Mouse (Mus musculus) adrenal gland, postnatal 10 days (tissue): ENCODE results near the gene Whrn. TPM values are rescaled to one million over a fixed set of nuclear protein-coding genes. Genes with fewer than 3 reads are reported as not detected.

ENCODE experiments used
- DNase-seq: peaks from one replicate; pipeline ENCODE4 v3.0.0; 2021; ENCODE audit warnings: mixed read lengths
- total RNA-seq, 2 experiments: library from RNA; stranded (reverse); gene quantifications; 2 replicates each; pipeline ENCODE4 v1.2.3; 2021

Gene Whrn
- total RNA-seq, 2 experiments from 2014 or later = 13.7 to 14.9 TPM

DNA sequence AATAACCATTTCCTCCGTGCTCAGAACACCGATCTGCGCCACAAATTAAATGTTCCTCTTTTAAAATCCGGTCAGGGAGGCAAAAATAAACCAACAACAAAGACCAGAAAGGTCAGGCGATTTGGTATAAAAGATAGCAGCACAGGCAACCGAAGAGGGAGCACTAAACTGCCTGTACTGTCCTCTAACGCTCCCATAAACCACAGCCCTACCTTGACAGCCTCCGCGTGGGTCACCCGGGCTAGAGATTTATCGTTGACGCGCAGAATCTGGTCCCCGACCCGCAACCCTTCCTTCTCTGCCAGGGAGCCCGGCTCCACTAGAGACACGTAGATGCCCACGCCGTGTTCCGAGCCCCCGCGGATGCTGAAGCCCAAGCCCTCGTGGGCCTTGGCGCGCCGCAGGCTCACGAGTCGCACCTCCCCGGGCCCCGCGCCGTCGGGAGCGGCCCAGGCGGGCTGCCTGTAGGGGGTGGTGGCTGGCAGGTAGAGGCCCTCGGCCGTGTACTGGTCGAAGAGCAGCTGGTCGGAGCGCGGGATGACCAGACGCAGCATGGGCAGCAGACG lies 1.3 kb downstream of the Whrn start:
- no peak for DNase-seq

- no peak for DNase-seq
Measured at GRCm38 (mm10) chr4:63493351-63494121, 2.3 kb downstream of the Whrn start.

DNA sequence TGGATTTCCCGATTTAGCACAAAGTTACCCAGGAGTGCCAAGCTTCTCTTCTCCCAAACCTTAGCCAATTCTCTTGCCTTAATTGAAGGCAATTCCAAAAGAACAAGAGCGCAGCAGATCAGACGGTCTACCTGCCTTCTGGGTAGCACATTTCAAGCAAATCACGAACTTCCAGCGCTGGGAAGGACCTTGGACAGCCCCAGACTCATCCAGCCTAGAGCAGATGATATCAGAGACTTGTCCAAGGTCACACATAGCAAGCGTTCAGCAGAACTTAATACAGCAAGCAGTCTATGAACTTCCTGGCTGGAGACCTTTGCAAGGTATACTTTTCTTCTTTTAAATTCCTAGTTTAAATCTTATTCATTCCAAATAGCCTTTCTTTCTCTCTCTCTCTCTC lies 4.3 kb downstream of the Whrn start:
- no peak for DNase-seq

DNA sequence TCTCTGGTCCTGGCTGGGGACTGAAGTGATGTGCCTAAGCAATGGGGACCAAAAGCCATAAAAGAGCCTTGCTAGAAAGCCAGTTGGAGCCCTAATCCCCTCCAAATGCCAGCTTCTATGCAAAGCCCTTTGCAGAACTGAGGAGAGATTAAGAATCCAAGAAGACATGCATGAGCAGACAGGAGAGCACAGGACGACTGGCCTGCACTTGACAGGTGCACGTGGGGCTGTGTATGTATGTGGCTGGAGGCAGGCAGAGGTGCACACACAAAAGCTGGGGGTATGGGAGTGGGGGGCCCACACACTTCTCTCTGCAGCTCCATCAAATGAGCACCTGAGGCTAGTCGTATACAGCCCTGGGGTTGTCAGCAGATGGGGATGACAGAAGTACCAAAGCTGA lies 5.6 kb downstream of the Whrn start:
- no peak for DNase-seq

- DNase-seq = no peak
Measured at GRCm38 (mm10) chr4:63489676-63490075, 6.1 kb downstream of the Whrn start.

DNA sequence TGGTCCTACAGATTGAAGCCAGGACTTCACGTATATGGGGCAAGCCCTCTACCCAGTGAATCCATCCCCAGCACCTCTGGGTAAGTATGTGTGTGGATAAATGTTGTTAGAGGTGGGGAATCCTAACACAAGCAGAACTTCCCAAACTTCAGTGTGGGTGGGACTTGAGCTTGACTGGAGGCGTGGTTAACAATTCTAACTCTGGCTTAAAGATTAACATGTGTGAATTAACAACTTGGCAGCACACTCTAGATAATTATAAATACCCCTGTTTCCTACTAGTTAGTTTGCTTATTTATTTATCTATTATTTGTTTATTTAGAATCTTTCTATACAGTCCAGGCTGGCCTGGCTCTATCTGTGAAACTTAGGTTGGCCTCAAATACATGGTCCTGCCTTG lies 7.9 kb downstream of the Whrn start:
- DNase-seq = no peak

- no peak for DNase-seq
Measured at GRCm38 (mm10) chr4:63487256-63487655, 8.5 kb downstream of the Whrn start.

DNA sequence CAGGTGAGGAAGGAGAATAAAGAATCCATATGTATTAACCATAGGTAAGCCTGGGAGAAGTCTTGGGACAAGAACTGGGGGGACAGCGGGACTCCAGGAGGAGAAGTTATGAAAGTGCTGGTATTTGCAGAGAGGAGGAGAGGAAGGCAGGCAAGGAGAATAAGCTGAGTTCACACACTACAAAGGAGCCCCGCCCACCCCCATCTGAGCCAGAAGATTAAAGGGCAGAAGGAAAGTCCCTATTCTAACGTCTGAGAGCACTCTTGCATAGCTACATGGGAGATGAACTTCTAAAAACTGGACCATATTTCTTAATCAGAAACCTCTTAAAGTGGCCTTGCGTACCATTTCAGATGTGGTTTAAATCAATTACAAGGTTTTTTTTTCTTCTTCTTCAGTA lies 9.3 kb downstream of the Whrn start:
- no peak for DNase-seq

DNA sequence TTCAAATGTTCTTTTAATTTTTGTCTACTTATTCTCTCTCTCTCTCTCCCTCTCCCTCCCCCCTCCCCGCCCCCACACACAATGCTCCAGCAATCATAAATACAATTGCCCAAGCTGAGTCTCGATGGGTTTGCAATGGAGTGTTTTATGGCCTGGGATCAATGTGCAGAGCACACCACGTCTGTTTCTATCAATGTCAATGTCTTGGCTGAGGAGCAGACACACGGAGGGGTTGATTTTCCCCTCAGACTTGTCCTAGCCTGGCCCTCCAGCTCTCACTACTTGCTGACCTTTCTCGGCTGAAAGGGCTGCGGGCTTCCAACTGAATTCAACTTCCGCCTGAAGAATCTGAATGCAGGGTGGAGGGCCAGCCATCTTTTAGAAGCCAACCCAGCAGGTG lies 12.1 kb downstream of the Whrn start:
- DNase-seq = no peak

GRCm38 (mm10) chr4:63480845-63481167 lies 15.0 kb downstream of the Whrn start:
- no peak for DNase-seq

DNA sequence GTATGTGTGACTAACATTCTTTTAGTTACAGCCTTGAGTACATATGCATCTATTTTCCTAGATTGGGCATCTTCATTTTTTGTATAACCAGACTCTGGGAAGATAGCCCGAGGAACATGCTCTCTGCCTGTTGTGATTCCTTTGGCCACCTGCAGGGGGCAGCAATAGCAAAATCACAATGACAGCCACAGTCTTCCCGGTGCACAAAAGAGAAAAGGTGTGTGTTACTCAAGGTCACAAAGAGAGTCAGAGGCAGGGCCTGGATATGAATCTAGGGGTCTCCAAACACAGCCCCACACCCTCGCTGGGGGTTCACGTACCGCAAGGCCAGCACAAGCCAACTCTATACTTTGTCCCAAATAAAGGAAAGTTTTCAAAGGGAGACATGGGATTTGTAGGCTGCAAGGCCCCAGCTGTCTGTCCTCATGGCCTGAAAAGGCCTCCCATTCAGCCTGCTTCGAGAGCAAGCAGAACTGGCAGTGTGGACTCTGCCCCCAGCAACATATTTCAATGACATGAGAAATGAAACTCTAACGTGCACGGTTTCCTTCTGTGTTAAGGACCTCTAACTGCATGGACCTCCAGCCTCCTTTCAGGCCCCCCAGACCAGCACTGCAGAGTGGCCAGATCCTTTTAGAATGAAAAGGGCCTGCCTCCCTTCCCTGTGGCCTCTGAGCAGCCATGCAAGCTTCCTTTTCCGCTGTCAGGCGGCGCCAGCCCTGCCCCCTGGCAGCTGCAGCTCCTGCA lies 15.5 kb downstream of the Whrn start:
- peak; percentile 64 for DNase-seq

- DNase-seq = no peak
Measured at GRCm38 (mm10) chr4:63478036-63478435, 17.8 kb downstream of the Whrn start.

DNA sequence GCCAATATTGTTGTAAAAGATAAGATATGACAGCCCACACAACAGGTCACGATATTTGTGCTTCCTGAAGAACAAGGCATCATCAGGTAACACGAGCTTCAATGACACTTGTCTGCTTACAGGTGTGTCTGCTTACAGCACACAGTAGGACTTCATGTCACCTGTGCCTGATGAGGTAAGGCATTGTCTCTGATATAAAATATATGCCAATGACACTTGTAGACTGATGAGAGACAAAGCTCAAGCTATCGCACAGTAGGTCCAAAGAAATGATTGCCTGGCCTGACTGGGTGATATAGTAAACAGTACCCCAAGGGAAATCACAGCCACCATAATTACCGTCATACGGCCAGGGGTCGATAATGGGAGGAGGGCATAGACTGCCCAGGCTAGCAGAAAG lies 18.9 kb downstream of the Whrn start:
- no peak for DNase-seq

DNA sequence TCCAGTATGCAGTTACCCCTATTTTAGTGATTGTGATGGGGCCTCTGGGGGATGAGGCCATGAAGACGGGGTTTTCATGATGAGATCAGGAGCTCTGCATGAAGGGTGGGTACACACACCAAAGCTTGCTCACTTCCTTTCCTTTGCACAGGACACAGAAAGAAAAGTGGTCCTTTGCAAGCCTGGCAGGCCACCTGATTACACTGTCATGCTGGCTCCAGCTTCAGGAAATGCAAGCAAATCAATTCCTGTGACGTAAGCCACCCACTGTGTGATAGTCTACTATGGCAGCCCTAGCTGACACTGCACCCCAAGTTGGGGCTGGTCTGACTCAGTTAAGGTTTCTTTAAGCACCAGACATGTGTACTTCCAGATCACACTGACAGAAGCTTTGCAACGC lies 20.6 kb downstream of the Whrn start:
- DNase-seq = no peak

DNA sequence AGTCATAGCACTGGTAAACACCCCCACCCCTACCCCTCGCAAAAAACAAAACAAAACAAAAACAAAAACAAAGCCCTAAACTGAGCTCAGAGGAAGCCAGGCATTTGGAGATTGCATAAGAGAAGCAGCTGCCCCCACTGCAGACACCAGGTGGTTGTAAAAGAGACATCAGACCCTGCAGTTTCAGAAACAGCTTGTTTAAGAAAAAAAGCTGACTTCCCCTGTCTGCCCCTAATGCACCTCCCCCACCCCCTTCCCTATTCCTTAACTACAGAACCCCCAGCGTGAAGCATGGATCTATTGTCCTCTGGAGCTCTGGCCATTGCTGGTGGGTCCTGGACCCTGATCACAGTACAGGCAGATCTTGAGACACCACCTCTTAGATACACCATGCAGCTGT lies 21.4 kb downstream of the Whrn start:
- DNase-seq = no peak

DNA sequence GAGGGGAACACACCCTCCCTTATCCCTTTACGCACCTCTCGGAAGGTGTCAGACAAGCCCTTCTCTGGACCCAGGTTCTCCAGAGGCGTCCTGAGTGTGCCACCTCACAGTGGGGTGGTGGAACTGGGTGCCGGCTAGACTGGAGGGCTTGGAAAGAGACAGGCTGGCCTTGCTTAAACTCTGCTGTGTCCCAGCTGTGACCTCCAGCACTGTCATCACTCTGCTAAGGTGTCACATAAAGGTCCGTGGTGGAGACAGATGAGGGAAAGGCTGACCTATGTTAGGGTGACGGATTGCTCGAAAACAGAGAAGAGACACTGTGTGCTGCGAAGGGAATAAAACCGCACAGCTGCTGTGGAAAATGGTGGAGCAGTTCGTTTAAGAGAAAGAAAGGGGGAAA lies 28.5 kb downstream of the Whrn start:
- peak; percentile 35 for DNase-seq

DNA sequence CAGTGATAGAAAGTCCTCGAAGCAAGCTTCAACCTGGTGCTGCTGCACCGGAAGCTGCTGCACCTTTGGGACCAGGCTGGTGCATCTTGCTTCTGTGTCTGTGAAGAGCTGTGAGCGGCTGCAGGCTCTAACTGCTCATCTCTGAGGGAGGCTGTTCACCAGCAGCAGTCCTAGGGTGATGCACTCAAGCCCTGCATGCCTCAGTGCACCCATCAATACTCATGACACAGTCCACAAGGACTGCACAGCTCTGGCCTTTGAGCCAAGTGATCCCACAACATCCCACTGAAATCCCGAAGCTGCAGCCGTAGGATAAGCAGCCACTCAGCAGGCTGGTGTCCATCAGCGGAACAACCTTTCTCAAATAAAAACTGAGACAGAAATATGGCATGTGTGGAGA lies 29.6 kb downstream of the Whrn start:
- DNase-seq = no peak

GRCm38 (mm10) chr4:63460876-63461525 lies 34.8 kb downstream of the Whrn start:
- DNase-seq = peak; percentile 69

DNA sequence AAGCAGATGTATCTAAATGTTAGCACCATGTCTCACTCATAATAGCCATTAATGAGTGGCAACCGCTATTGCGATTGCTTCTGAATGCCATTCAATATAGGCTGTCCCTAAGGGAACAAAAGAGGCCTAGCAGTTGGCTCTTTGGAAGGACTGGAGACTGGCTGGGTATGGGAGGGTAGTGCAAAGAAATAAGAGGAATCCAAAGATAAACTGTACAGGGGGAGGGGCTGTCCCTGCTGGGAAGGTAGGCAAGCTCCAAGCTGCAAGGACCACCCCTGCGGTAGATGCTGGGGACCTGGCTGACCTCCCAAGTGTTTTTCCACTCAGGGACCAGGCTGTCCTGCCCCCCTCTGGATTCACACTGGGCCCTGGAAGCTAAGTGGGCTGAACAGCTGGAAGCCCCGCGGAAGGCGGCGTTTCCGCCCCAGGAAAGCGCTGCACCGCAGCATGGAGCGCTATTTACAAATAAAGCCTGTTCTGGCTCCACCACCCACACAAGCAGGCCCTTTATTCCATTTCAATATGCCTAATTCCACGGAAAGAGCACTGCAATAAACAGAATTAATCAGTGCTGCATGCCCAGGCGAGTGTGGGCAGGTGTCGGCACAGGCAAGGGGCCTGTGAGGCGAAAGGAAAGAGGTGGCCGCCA lies 36.5 kb downstream of the Whrn start:
- no peak for DNase-seq

DNA sequence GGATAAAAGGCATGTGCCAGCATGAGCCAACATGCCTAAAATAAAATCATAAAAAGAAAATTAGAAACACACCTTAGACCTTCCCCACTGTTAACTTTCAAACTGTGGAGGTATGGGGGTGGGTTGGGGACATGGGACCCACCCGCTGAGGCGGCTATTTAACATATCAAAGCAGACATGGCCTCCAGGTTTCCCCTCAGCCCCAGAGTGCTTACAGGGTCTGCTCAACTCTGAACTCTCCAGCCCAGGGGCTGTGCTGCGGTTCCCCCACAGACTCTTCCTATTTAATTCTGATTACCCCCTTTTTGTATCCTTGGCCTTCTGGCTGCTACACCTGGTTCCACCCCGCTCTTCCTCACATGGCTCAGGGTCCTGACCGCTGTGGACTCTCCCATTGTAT lies 39.2 kb downstream of the Whrn start:
- DNase-seq = no peak

DNA sequence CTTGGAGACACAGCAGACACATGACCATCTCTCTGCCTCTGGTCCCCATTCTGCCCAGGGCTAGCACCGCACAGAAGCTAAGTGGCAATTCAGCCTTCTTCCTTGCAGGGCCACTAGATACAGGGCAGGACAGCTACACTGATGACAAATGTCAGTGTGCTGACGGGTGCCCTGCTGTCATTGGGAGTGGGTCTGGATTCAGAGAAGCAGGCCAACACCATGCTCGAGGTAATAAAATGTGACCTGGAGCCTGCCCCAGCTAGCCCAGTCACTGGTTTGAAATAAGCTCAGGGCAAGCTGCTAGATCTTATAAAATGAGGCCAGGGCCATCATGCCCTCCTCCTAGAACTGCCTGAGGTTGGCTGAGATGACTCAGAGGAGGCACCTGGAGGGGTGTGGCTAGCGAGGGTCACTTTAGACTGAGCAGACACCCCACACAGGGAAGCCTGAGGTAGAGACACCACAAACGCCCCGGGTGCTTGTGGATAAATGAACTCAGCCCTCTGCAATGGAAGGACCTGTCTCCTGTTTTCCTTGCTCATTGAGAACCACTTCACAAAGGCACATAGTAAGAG lies 41.8 kb downstream of the Whrn start:
- DNase-seq = no peak

DNA sequence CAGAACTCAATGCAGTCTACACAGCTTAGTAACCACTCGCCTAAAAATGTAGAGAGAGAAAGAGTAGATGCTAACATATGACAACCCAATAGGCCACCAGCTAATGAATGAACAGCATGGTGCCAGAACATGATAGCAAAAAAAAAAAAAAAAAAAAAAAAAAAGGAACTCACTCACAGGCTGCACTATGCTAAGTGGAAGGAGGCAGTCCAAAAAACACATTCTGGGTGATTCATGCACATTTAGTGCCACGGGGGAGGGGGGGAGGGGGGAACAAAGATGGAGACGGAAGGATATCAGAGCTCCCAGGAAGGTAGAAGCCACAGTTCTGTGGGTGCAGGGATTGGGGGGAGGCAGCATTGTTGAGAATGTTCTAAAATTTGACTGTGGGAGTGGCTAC lies 43.2 kb downstream of the Whrn start:
- no peak for DNase-seq
